Mouse (Mus musculus): ENCODE results near the gene Tnfrsf8.

The Tnfrsf8 gene

DNA sequence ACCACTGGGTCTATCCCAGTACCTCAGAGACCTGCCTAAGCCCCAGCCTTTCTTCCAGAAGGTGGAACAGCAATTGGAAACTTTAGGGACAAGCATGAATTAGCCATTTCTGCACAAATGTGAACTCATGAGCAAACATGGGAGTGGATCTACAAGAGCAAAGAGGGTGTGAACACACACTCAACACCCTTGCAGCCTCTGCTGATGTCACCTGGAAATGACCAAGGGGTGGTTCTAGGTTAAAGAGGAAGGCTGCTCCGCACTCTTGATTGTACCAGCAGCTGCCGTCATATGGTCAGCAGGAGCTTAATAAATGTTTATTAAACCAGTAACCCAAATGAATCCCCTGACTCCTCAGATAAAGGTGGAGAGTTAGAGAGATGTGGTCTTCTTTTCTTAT lies 84.3 kb downstream of the Tnfrsf8 start:
- no peak for DNase-seq (ENCODE audit: low read depth)

DNA sequence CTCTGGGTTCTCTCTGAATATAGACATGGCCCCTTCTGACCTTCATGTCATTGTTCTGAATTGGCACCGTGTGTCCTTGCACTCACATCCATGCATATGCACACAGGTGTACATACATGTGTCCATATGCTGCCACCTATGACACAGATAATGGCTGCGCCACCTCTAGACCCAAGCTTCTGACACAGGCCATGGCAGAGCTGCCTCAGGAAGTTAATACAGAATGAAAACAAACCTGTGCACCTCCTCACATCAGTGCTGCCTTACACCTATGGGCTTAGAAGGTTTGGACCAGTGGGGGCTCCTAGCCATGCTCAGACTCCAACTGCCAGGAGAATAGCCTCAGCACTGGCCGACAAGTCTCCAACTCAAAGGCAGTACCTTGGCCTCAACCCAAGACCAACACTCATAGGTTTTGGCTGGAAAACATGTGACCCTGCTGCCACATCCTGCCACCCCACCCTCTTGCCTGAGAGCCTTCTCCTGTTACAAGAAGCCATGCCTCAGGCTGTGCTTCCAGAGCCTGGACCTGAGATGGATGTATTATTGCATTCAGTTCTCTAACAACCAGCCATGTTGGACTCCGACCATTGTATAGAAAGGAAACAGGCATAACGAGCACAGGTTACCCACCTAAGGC lies 85.3 kb downstream of the Tnfrsf8 start:
- DNase-seq (ENCODE audit: low read depth) = no peak

DNA sequence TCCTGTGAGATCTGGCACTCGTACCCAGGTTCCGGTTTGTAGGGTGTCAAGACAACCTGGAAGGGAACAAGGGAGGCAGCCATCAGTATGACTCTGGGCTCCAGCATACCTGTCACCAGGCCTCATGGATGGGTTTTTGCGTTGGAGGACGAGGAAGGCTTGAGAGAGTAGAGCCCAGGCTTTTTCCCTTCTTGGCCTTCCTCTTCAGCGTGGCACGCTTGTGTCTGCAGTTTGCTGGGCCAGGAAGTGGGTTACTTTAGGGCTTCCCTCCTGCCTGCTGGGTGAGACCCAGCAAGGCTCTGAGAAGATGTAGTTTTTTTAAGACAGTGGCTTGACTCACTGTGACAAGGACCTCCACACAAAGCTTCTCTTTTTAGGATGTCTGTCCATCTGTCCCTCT lies 85.9 kb downstream of the Tnfrsf8 start:
- no peak for DNase-seq (ENCODE audit: low read depth)

DNA sequence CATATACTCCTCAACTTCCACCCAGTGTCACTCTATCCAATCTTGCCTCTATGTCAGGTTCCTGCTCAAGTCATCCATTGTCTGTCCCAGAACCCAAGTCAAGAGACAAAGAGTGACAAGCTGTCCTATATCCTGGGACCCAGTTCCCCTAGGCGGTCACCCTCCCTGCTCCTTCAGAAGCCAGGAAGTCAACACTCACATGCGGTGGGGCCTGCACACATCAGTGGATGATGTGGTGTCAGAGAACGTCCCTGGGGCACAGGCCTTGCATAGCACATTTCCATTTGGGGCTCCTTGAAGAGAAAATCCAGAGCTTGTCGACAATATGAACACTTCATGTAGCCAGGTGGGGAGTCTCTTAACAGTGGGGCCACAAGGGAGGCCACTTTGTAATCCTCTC lies 90.4 kb downstream of the Tnfrsf8 start:
- no peak for DNase-seq (ENCODE audit: low read depth)

GRCm38 (mm10) chr4:145222064-145222463 lies 92.9 kb downstream of the Tnfrsf8 start:
- no peak for DNase-seq (ENCODE audit: low read depth)

GRCm38 (mm10) chr4:145221379-145221778 lies 93.6 kb downstream of the Tnfrsf8 start:
- DNase-seq (ENCODE audit: low read depth) = no peak

DNA sequence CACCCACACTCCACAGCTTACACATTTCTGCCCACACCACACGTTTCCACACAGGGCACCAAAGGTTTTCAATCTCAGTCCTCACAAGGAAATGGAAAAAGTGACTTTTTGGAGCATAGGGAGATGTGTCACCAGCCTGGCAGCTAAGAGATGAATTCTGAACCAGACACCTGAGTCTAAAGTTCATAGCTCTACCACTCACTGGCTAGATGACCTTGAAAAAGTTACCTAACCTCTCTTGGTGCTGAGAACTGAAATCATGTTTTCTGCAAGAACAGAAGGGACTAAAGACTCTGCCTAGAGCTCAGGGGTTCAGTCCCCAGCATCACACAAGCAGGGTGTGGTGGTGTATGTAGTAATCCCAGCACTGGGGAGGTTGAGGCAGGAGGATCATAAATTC lies 95.0 kb downstream of the Tnfrsf8 start:
- no peak for DNase-seq (ENCODE audit: low read depth)

DNA sequence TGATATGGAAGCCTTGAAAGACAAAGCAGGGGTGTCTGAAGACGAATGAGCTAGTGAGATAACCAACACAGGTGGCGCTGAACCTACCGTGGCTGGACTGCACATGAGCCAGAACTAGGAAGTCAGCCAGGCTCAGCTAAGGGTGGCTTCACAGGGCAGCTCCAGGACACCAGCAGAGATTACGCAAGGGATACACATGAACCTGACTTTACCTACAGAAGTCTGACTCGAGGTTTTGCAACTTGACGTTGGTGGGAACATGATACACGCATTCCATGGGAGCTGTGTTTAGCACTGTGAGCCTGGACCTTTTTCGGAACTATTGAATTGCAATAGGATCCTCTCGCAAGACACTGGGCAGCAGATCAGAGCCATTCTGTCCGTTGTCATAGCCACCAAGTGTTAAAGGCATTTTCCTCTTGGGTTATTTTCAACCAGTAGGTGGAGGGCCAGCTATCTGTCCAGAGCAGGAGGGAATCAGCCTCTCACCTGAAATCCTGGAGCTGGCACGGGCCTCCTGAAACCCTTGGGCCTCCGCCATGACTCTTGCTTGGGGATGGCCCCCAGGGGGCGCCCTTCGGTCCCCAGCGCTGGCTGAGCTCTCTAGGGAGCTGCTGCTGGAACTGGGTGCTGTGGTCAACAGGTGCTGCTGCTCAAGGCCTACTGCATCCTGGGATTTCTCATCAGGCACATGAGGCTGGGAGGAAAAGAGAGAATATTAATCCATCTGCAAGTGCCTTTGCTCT lies 95.6 kb downstream of the Tnfrsf8 start:
- DNase-seq (ENCODE audit: low read depth) = no peak

DNA sequence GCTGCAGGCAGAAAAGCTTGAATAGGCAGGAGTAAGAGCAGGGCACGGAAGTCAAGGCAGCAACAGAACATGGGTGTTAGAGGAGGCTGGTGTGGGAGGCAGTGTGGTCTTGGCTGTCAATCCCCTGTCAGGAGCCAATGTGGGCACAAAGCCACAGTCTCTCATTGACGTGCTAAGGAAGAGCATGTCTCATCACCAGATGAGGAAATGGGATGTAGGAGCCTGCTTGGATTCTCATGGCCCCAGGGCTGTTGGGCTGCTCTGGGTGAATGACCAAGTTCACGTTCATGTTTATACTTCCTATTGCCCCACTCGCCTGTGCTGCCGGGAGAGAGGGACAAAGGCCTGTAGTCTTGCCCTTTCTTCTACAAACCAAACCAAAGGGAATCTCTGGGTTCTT lies 97.1 kb downstream of the Tnfrsf8 start:
- no peak for DNase-seq (ENCODE audit: low read depth)

All from c-Kit-positive CD71-negative TER-119-negative erythroid progenitor cells, embryonic 14.5 days (primary cell).